In the genomic region with DNA sequence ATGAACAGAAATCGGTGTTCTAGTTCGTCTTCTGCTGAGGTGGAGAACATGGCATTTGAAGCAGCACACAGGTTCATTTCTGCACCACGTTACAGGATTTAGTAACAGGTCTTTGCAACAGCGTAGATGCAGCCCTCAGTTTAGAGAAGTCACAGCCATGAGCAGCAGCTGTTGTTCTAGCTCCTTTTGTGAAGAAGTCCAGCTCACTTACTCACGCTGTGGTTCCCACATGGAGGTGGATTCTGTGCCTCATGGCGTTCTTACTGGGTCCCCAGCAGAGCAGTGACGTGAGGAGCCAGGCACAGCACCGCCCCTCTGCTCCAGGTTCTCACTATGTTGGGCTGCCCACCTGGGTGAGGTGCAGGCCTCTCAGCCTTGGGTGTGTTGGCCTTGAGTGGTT, we compare ENCODE assay signal across 11 mouse cellular contexts.
"Had no signal": no experiment of that assay in that cellular context is flagged by ENCODE, and none has a peak within 500 bp of the region (broad histone marks: within the 10 kb centered on the region; RNA-seq: fewer than 3 reads in every experiment).

No protein-coding gene starts in this region.

- H3K27ac ChIP-seq: kidney, postnatal 0 days; limb, embryonic 15.5 days; liver, embryonic 12.5 days; midbrain, embryonic 10.5 days; neural tube, embryonic 12.5 days had no signal

- H3K4me2 ChIP-seq: limb, embryonic 15.5 days; liver, embryonic 12.5 days; neural tube, embryonic 12.5 days had no signal

- H3K9ac ChIP-seq: limb, embryonic 15.5 days; liver, embryonic 12.5 days; neural tube, embryonic 12.5 days had no signal

- H3K4me3 ChIP-seq: limb, embryonic 15.5 days; liver, embryonic 12.5 days; midbrain, embryonic 10.5 days; neural tube, embryonic 12.5 days had no signal

- ATAC-seq: liver, embryonic 12.5 days had no signal

- H3K27me3 ChIP-seq: limb, embryonic 15.5 days; liver, embryonic 12.5 days; neural tube, embryonic 12.5 days had no signal

- H3K4me1 ChIP-seq: liver, embryonic 12.5 days had no signal

- DNase-seq: kidney, adult 9 months; kidney, postnatal 36 days; midbrain, embryonic 14.5 days; retina, postnatal 1 day; right cerebral cortex, postnatal 14 days; thymus, postnatal 4 days had no signal

- H3K9me3 ChIP-seq: limb, embryonic 15.5 days; liver, embryonic 12.5 days had no signal
